Mouse (Mus musculus): Measurements from ENCODE around the gene Zyg11b. TPM values are rescaled to one million over a fixed set of nuclear protein-coding genes. Genes with fewer than 3 reads are reported as not detected.
A peak's percentile ranks its signal among the peaks of the same experiment; 100 is the strongest.

The Zyg11b gene
- polyA plus RNA-seq, 1 experiment from 2014 or later, result 10.7 TPM

DNA sequence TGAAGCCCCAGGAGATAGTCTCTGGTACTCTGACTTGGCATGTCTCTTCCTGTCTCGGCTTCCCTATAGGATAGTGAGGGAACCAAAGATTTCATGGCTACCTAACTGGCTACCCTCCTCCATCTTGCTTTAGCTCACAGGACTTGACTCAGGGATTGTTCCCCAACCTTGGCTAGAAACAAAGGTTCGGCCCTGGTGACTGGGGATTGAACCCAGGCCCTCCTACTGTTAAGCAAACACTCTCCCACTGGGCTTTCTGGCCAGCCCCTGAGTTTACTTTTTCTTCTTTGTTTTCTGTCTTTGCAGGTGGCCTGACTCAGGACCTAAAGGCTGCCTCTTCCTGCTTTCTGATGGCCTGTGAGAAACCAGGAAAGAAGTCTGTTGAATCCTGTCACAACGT is 36.9 kb upstream of the Zyg11b start:
- peak overlapping the region; percentile 23; the same call in 1 of the 2 replicates for H3K27ac ChIP-seq (replicated peaks)
- no peak for ATAC-seq (ENCODE audit: insufficient number of reproducible peaks, low FRiP score, low TSS enrichment, low read depth)
- peaks cover 38% of the 10 kb centered on the region; the same call in 1 of the 2 replicates for H3K36me3 ChIP-seq
- H3K4me1 ChIP-seq, result peaks cover 10% of the 10 kb centered on the region; the same call in 1 of the 2 replicates
- H3K27me3 ChIP-seq, result no peaks in the 10 kb centered on the region
- no peak overlapping the region for H3K4me3 ChIP-seq (replicated peaks)
- WGBS, result 50% methylated on average over 3 of the region's 3 CpGs
- H3K9ac ChIP-seq, result no peak overlapping the region
- H3K9me3 ChIP-seq (replicated peaks), result no peaks in the 10 kb centered on the region
- no peak overlapping the region for H3K4me2 ChIP-seq (replicated peaks)

DNA sequence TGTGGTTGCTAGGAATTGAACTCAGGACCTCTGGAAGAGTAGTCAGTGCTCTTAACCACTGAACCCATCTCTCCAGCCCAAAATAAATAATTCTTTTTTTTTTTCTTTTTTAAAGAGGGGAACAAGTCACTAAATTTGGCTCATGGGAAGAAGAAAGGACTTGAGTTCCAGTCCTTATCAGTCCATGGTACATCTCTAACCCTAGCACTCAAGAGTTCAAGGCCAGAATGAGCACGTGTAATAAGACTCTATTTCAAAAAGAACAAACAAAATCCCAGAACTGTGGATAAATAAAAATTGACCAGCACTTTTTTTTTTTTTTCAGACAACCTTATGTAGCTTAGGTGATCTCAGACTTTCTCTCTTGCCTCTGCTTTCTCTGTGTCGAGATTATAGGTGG is 35.9 kb upstream of the Zyg11b start:
- no peak for ATAC-seq (ENCODE audit: insufficient number of reproducible peaks, low FRiP score, low TSS enrichment, low read depth)
- Histone ChIP-seq H3K4me1 (peaks cover 10% of the 10 kb centered on the region; the same call in 1 of the 2 replicates), H3K9ac (no peak overlapping the region), H3K4me2 (replicated peaks) (no peak overlapping the region), H3K4me3 (replicated peaks) (no peak overlapping the region), H3K27me3 (no peaks in the 10 kb centered on the region), H3K36me3 (peaks cover 45% of the 10 kb centered on the region; the same call in 1 of the 2 replicates), H3K9me3 (replicated peaks) (no peaks in the 10 kb centered on the region), H3K27ac (replicated peaks) (no peak overlapping the region)
- 78% methylated on average over 2 of the region's 2 CpGs for WGBS

DNA sequence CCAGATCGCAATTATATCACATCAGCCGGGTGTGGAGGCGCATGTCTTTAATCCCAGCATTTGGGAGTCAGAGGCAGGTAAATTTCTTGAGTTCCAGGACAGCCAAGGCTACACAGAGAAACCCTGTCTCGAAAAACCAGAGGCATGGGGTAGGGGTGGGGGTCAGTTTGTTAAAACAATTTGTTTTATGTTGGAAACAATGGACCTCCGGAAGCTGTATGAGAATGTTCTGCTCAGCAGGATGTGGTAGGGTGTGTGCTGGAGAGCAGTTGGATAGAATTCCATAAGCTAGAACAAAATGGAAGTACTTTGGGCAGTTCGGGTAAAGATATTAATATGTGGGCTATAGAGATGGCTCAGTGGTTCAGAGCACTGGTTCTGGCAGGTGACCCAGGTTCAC is 34.5 kb upstream of the Zyg11b start:
- Histone ChIP-seq H3K4me1 (peaks cover 10% of the 10 kb centered on the region; the same call in 1 of the 2 replicates), H3K9me3 (replicated peaks) (no peaks in the 10 kb centered on the region), H3K36me3 (peaks cover 45% of the 10 kb centered on the region; the same call in 1 of the 2 replicates), H3K4me3 (replicated peaks) (no peak overlapping the region), H3K4me2 (replicated peaks) (no peak overlapping the region), H3K9ac (no peak overlapping the region), H3K27ac (replicated peaks) (no peak overlapping the region), H3K27me3 (no peaks in the 10 kb centered on the region)
- ATAC-seq (ENCODE audit: insufficient number of reproducible peaks, low FRiP score, low TSS enrichment, low read depth), result no peak
- WGBS, result 89% methylated on average over 6 of the region's 6 CpGs

DNA sequence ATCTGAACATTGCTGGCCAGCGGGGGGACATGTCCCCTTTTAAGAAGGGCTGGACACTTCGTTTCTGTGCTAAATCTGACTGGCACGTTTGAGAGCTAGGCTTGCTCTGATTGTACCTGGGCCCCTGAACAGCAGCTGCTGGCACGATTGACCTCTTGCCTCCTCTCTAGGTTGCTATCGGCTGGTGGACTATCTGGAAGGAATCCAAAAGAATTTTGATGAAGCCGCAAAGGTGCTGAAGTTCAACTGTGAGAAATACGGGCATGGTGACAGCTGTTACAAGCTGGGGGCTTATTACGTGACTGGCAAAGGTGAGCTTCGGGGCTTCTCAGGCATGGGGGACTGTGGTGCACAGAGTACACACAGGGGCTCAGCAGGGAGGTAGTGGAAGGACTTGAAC is 31.1 kb upstream of the Zyg11b start:
- Histone ChIP-seq H3K27me3 (no peaks in the 10 kb centered on the region), H3K27ac (replicated peaks) (no peak overlapping the region), H3K4me1 (no peaks in the 10 kb centered on the region), H3K36me3 (peaks cover 28% of the 10 kb centered on the region; the same call in 1 of the 2 replicates), H3K4me2 (replicated peaks) (no peak overlapping the region), H3K9ac (no peak overlapping the region), H3K9me3 (replicated peaks) (no peaks in the 10 kb centered on the region), H3K4me3 (replicated peaks) (no peak overlapping the region)
- 85% methylated on average over 9 of the region's 9 CpGs for WGBS
- ATAC-seq (ENCODE audit: insufficient number of reproducible peaks, low FRiP score, low TSS enrichment, low read depth), result no peak

DNA sequence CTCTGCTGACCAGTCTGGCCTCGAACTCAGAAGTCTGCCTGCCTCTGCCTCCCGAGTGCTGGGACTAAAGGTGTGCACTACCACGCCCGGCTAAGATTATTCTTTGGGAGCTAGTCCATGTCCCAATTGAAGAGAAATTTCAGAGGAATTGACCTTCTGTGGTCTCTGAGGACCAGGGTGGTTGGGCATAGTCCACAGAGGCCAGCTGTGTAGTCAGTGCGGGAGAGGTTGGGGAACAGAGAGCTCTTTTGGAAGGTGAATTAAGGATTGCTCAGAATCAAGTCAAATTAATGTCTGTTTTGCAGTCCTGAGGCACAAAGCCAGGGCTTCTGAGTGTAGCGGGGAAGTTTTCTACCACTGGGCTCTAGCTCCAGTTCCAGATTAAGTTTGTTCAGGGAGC is 28.9 kb upstream of the Zyg11b start:
- Histone ChIP-seq H3K4me2 (replicated peaks) (no peak overlapping the region), H3K9ac (no peak overlapping the region), H3K4me1 (no peaks in the 10 kb centered on the region), H3K27ac (replicated peaks) (no peak overlapping the region), H3K4me3 (replicated peaks) (no peak overlapping the region), H3K27me3 (no peaks in the 10 kb centered on the region), H3K36me3 (peaks cover 22% of the 10 kb centered on the region; the same call in 1 of the 2 replicates), H3K9me3 (replicated peaks) (no peaks in the 10 kb centered on the region)
- no peak for ATAC-seq (ENCODE audit: insufficient number of reproducible peaks, low FRiP score, low TSS enrichment, low read depth)
- WGBS, result 93% methylated on average over 6 of the region's 6 CpGs

DNA sequence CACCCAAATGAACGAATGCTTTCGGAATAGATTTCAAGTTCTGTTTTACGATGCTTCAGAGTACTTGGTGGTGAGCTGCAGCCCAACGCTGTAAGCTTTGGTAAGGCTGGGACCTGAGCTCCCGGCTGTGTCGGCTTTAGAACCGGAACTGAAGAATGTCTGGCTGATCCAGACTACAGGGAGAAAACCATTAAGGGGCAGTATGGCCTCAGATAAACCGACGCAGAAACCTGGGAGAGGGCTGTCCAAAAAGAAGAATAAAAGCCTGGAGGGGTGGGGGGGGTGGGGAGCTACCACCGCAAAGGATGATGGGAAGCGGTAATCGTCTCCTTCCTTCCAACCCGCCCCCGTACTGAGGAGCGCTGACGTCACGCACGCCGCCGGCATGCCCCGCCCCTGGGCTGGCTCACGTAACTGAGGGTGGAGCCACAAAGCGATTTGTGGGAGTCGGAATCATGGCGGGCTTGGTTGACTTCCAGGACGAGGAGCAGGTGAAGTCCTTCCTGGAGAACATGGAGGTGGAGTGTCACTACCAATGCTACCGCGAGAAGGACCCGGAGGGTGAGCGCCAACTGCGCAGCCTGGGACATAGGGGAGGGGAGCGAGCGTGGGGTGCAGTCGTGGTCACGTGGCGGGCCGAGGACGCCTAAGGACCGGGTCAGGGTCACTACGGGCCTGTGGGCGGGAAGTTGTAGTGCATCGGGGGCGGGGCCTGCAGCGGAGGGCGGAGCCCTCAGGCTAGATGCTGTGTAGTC is 27.0 kb upstream of the Zyg11b start, which contains the start of gene Coa7:
Coa7 (plus strand) TSS at position 411 of the 755 bp plus-strand sequence.
- Histone ChIP-seq H3K27ac (replicated peaks) (peak within 1 kb of the TSS; percentile 93), H3K36me3 (peaks cover 11% of the 10 kb centered on the region; the same call in 1 of the 2 replicates), H3K4me2 (replicated peaks) (peak within 1 kb of the TSS; percentile 60), H3K4me1 (no peaks in the 10 kb centered on the region), H3K9me3 (replicated peaks) (no peaks in the 10 kb centered on the region), H3K9ac (peak within 1 kb of the TSS; percentile 55), H3K27me3 (no peaks in the 10 kb centered on the region), H3K4me3 (replicated peaks) (peak within 1 kb of the TSS; percentile 83)
- under 1% methylated on average over 45 of the region's 45 CpGs for WGBS
- ATAC-seq (ENCODE audit: insufficient number of reproducible peaks, low FRiP score, low TSS enrichment, low read depth), result peak; percentile 93

DNA sequence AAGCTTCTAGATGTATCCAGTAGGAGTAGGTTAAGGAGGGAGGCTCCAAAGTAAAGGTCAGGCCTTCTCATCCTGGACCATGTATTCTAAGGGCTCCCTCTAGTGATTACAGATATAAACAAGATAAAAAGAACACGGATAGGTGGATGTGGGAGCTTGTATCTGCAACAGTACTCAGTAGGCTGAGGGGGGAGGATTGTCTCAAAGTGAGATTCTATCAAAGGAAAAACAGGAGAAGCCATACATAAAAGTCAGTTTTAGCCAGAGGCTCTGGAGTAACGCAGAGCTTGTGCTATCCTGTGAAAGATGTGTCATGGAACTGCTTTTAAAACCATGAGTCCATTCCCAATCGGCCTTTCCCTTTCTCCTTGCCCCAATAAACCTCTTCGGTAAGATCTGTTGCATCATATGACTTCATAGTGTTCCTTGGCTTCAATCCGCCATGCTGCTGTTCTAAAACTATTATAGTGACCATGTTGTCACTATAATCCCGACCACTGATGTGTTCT is 26.2 kb upstream of the Zyg11b start:
- H3K36me3 ChIP-seq, result peaks cover 6% of the 10 kb centered on the region; the same call in 1 of the 2 replicates

DNA sequence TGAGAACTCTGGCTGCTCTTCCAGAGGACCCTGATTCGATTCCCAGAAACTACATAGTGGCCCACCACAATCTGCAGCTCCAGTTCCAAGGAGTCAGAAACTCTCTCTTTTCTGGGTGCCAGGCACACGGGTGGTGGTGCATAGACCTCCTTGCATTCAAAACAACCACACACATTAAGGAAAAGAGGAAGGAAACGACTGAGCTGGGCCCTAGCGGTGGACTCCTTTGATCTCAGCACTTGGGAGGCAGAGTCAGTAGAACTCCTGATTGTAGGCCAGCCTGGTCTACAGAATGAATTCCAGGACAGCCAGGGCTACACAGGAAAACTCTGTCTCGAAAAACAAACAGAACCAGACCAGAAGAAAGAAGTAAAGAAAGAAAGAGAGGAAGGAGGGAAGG is 22.7 kb upstream of the Zyg11b start:
- WGBS, result 69% methylated on average over 5 of the region's 5 CpGs
- no peaks in the 10 kb centered on the region for H3K27me3 ChIP-seq
- no peaks in the 10 kb centered on the region for H3K4me1 ChIP-seq
- H3K4me3 ChIP-seq (replicated peaks), result no peak overlapping the region
- H3K36me3 ChIP-seq, result no peaks in the 10 kb centered on the region
- no peak for ATAC-seq (ENCODE audit: insufficient number of reproducible peaks, low FRiP score, low TSS enrichment, low read depth)
- H3K9ac ChIP-seq, result no peak overlapping the region
- no peak overlapping the region for H3K27ac ChIP-seq (replicated peaks)
- no peaks in the 10 kb centered on the region for H3K9me3 ChIP-seq (replicated peaks)
- no peak overlapping the region for H3K4me2 ChIP-seq (replicated peaks)

More for the DNA sequence above, 26.2 kb upstream of the Zyg11b start:
- peak overlapping the region; percentile 46 for H3K9ac ChIP-seq
- H3K27ac ChIP-seq (replicated peaks), result peak overlapping the region; percentile 93
- no peaks in the 10 kb centered on the region for H3K4me1 ChIP-seq
- no peaks in the 10 kb centered on the region for H3K9me3 ChIP-seq (replicated peaks)
- WGBS, result 40% methylated on average over 6 of the region's 6 CpGs
- no peak for ATAC-seq (ENCODE audit: insufficient number of reproducible peaks, low FRiP score, low TSS enrichment, low read depth)
- H3K4me3 ChIP-seq (replicated peaks), result peak overlapping the region; percentile 83
- H3K4me2 ChIP-seq (replicated peaks), result peak overlapping the region; percentile 51
- no peaks in the 10 kb centered on the region for H3K27me3 ChIP-seq

DNA sequence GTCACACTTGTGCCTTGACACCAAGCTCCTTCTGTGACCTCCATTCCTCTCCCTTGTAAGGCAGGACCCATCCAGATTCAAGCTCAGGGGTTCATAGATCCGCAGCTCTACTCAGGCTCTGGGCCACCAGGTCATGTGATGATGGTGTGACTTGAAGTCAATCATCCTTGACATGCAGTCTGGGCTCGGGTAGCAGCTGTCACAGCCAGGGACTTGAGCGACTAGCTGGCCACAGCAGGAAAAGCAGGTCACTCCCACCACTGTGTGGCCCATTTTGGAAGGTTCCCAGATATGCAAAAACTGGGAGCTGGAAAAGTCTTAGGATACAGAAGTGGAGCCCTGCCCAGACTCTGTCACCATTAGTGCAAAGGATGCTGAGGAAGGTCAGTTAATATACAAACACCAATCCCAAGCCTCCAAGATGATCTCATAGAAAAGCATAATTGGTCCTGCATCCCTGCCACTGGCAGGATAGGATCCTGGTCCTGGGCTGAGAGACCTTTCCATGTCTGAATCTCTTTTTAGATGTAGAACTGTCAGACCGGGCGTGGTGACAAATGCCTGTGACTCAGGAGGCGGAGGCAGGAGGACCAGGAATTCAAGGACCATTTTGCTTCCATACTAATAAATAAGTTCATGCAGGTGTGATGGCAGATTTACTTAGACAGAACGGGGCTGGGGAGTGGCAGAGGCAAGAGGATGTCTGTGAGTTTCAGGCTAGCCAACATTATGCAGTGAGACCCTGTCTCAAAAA is 19.9 kb upstream of the Zyg11b start:
- WGBS, result 77% methylated on average over 7 of the region's 7 CpGs
- no peak overlapping the region for H3K27ac ChIP-seq (replicated peaks)
- no peak for ATAC-seq (ENCODE audit: insufficient number of reproducible peaks, low FRiP score, low TSS enrichment, low read depth)

DNA sequence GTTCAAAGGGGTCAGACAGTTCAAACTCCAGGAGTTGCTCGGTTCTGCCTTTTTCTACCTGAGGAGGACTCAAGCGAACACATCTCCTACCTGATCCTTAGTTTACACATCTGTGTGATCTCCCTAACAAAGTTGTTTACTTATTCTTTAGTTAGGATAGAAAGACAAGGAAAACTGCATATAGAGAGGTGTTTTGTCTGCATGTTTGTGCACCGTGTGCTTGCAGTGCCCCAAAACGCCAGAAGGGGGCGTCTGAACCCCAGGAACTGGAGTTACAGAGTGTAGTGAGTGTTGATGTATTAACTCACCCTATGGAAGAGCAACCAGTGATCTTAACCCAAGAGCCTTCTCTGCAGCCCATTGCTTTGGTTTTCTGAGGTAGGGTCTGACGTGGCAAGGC is 18.9 kb upstream of the Zyg11b start:
- no peak overlapping the region for H3K27ac ChIP-seq (replicated peaks)
- H3K4me2 ChIP-seq (replicated peaks), result no peak overlapping the region
- H3K4me3 ChIP-seq (replicated peaks), result no peak overlapping the region
- ATAC-seq (ENCODE audit: insufficient number of reproducible peaks, low FRiP score, low TSS enrichment, low read depth), result no peak
- 68% methylated on average over 6 of the region's 6 CpGs for WGBS
- no peaks in the 10 kb centered on the region for H3K27me3 ChIP-seq
- no peaks in the 10 kb centered on the region for H3K4me1 ChIP-seq
- H3K9me3 ChIP-seq (replicated peaks), result no peaks in the 10 kb centered on the region
- no peaks in the 10 kb centered on the region for H3K36me3 ChIP-seq
- no peak overlapping the region for H3K9ac ChIP-seq

More for the DNA sequence above, 19.9 kb upstream of the Zyg11b start:
- Histone ChIP-seq H3K4me1 (no peaks in the 10 kb centered on the region), H3K9ac (no peak overlapping the region), H3K27me3 (no peaks in the 10 kb centered on the region), H3K4me2 (replicated peaks) (no peak overlapping the region), H3K36me3 (no peaks in the 10 kb centered on the region), H3K9me3 (replicated peaks) (no peaks in the 10 kb centered on the region), H3K4me3 (replicated peaks) (no peak overlapping the region)

Data from embryonic facial prominence, embryonic 15.5 days (tissue).